Mouse (Mus musculus) kidney, embryonic 15.5 days (tissue): ENCODE measurements at regions not wholly inside any gene's neighbourhood (a gene's known extent, or its start where the extent isn't known, plus 50 kb on each side); places are given as distances from the start of the nearest gene placed in this dataset.
"Not testable (repeated sequence)": the region's sequence is repeated elsewhere in the genome, so short reads cannot be mapped to it uniquely, and the experiment has no call there.

Experiments
- ATAC-seq: fragments of 200-750 bp; cut with Nextera tagmentation; replicated peaks from 2 replicates; pipeline ENCODE4 v1.8.0; 2017; ENCODE audit warnings: moderate TSS enrichment; ENCODE audit not compliant: low FRiP score
- H3K27ac ChIP-seq: fragments of 300-500 bp; sonication (generic); 2 replicates; pipeline ENCODE4 v1.5.1; 2015; ENCODE audit warnings: mild to moderate bottlenecking, inconsistent platforms
- H3K27me3 ChIP-seq: fragments of 300-500 bp; sonication (generic); 2 replicates; pipeline ENCODE4 v1.6.1; 2015; ENCODE audit warnings: inconsistent platforms
- H3K36me3 ChIP-seq: fragments of 300-500 bp; sonication (generic); 2 replicates; pipeline ENCODE4 v1.6.1; 2015; ENCODE audit warnings: inconsistent platforms
- H3K4me1 ChIP-seq: fragments of 300-500 bp; sonication (generic); 2 replicates; pipeline ENCODE4 v1.6.1; 2015; ENCODE audit warnings: inconsistent platforms
- H3K4me2 ChIP-seq: fragments of 300-500 bp; sonication (generic); 2 replicates; pipeline ENCODE4 v1.6.1; 2015; ENCODE audit warnings: moderate library complexity, mild to moderate bottlenecking, inconsistent platforms
- H3K4me3 ChIP-seq: fragments of 300-500 bp; sonication (generic); replicated peaks from 2 replicates; pipeline ENCODE4 v1.5.1; 2015; ENCODE audit warnings: mild to moderate bottlenecking, inconsistent platforms
- H3K9ac ChIP-seq: fragments of 300-500 bp; sonication (generic); 2 replicates; pipeline ENCODE4 v1.6.1; 2015; ENCODE audit warnings: mild to moderate bottlenecking, inconsistent platforms
- H3K9me3 ChIP-seq: fragments of 300-500 bp; sonication (generic); replicated peaks from 2 replicates; pipeline ENCODE4 v1.6.1; 2016; ENCODE audit warnings: inconsistent platforms
- WGBS: fragments of 180-500 bp; shearing (Covaris S2); methylation state at CpG from one replicate; pipeline ENCODE4 v1.1.7; 2015; ENCODE audit warnings: mixed read lengths; 5-methylcytosine and 5-hydroxymethylcytosine counted together

- not testable (repeated sequence) for H3K9ac ChIP-seq, H3K27ac ChIP-seq, H3K27me3 ChIP-seq, H3K4me1 ChIP-seq, H3K4me2 ChIP-seq, H3K4me3 ChIP-seq, ATAC-seq, H3K9me3 ChIP-seq, H3K36me3 ChIP-seq
- 100% methylated on average over 15 of the region's 18 CpGs for WGBS
These were observed 166.9 kb upstream of the Thumpd2 start for GRCm38 (mm10) chr17:81231771-81232170.

- no peak overlapping the region for H3K27ac ChIP-seq
- H3K9ac ChIP-seq: no peak overlapping the region
- no peak for ATAC-seq
- no peaks in the 10 kb centered on the region for H3K9me3 ChIP-seq
- no peaks in the 10 kb centered on the region for H3K36me3 ChIP-seq
- H3K4me1 ChIP-seq: no peaks in the 10 kb centered on the region
- no peak overlapping the region for H3K4me2 ChIP-seq
- H3K4me3 ChIP-seq: no peak overlapping the region
- no peaks in the 10 kb centered on the region for H3K27me3 ChIP-seq
These were observed 160.4 kb upstream of the Thumpd2 start for GRCm38 (mm10) chr17:81225281-81225680.

DNA sequence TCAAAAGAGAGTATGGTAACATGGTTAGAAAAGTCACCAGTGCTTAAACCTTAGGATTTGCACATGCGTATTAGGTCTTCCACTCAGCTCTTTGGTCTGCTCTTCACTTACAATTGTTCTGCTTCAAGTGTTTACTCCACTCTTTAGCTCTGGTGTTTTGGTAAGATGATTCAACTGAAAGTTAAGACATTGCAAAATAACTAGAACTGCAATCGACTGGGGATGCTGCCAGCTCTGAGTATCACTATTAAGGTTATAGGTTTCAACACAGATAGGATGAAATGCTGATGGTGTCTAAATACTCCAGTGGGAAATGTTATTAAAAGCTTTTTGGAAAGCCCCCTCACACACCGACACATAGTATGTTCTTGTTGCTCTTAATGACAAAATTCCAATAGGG is 156.6 kb upstream of the Thumpd2 start:
- Histone ChIP-seq H3K27ac (no peak overlapping the region), H3K9me3 (no peaks in the 10 kb centered on the region), H3K27me3 (no peaks in the 10 kb centered on the region), H3K36me3 (no peaks in the 10 kb centered on the region), H3K9ac (no peak overlapping the region), H3K4me3 (no peak overlapping the region), H3K4me1 (no peaks in the 10 kb centered on the region), H3K4me2 (no peak overlapping the region)
- WGBS: 91% methylated on average over 3 of the region's 3 CpGs
- ATAC-seq: no peak

DNA sequence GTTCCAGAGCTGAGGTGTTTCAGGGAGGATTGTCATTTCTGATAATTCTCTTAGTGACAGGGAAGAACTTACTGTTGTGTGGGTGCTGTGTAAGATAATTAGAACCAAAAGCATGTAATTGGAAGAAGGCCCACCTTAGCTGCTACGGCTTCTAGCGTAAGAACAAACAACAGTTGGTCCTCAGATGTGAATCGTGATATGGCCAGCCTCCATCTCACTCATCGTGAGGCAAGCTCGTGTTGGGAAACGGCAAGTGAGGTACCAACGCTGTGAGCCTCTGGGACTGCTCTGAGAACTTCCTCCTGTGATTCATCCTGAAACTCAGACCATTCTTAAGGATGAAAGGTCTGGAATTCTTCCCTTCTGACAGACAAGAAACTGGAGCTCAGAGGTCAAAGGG is 150.0 kb upstream of the Thumpd2 start:
- Histone ChIP-seq H3K4me1 (no peaks in the 10 kb centered on the region), H3K4me3 (no peak overlapping the region), H3K36me3 (no peaks in the 10 kb centered on the region), H3K27ac (no peak overlapping the region), H3K4me2 (no peak overlapping the region), H3K9ac (no peak overlapping the region), H3K27me3 (no peaks in the 10 kb centered on the region), H3K9me3 (no peaks in the 10 kb centered on the region)
- no peak for ATAC-seq
- WGBS: 84% methylated on average over 7 of the region's 7 CpGs

DNA sequence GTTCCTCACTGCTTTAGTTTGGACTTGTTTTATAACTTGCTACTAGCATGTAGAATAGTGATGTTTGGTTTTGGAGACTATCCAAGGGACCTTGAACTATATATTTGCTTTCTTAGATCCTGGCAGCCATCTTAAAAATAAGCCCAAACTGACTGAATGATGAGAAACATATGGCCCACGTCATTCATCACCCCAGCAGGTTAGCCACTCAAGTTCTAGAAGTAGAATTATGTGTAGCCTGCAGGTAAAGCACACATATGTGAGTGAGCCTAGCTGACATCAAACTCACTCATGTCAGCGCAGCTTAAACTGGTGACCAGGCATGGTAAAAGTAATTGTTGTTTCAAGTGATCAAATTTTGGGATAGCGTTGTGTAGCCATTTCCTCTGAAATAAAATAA is 147.2 kb upstream of the Thumpd2 start:
- ATAC-seq: no peak
- Histone ChIP-seq H3K4me2 (no peak overlapping the region), H3K4me1 (no peaks in the 10 kb centered on the region), H3K27ac (no peak overlapping the region), H3K36me3 (no peaks in the 10 kb centered on the region), H3K9ac (no peak overlapping the region), H3K4me3 (no peak overlapping the region), H3K9me3 (0 out of 2 replicates have a peak, but pooled peaks cover under 1% of the 10 kb centered on the region), H3K27me3 (no peaks in the 10 kb centered on the region)
- 68% methylated on average over 3 of the region's 3 CpGs for WGBS

DNA sequence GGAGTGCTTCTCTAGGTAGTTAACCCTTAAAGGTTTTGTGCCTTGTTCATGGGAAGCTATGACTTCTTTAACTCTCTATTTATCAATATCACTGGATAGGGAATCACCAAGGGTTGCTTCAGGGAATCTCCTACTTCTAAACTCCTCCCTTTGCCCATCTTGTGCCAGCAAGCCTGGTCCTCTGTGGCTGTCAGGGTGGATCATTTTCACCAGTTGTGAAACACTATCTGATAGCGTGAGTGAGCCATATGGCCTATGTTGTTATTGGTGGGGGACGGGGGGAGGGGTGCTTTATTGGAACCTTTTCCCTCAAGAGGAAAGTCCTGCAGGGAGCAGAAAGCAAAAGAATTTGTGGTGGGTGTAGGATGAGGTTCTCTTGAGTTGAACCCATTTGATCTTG is 145.5 kb upstream of the Thumpd2 start:
- Histone ChIP-seq H3K4me1 (no peaks in the 10 kb centered on the region), H3K9ac (no peak overlapping the region), H3K27me3 (no peaks in the 10 kb centered on the region), H3K36me3 (no peaks in the 10 kb centered on the region), H3K9me3 (0 out of 2 replicates have a peak, but pooled peaks cover 8% of the 10 kb centered on the region), H3K4me2 (no peak overlapping the region), H3K27ac (no peak overlapping the region), H3K4me3 (no peak overlapping the region)
- ATAC-seq: no peak
- 67% methylated on average over 2 of the region's 2 CpGs for WGBS

DNA sequence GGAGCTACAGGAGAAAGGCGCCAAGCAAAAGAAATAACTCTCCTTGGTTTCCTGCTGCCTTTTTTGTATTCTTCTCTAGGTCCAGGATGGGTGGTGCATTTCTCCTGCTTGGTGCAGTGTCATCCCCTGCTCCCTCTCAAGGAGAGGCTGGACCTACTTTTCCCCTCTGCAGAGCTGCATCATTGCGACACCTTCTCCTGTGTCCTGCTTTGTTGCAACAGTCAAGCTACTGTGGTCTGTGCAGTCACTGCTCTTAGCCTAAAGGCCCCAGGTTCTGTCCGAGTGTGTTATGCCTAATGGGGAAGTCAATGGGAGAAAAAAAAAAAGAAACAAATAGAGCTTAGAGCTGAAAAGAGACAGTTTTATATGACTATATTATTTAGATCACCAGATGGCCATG is 144.4 kb upstream of the Thumpd2 start:
- Histone ChIP-seq H3K36me3 (no peaks in the 10 kb centered on the region), H3K27me3 (no peaks in the 10 kb centered on the region), H3K9ac (no peak overlapping the region), H3K9me3 (0 out of 2 replicates have a peak, but pooled peaks cover 8% of the 10 kb centered on the region), H3K4me3 (no peak overlapping the region), H3K4me2 (no peak overlapping the region), H3K4me1 (no peaks in the 10 kb centered on the region), H3K27ac (no peak overlapping the region)
- WGBS: 87% methylated on average over 3 of the region's 3 CpGs
- no peak for ATAC-seq

GRCm38 (mm10) chr17:81201052-81201451 is 136.2 kb upstream of the Thumpd2 start:
- Histone ChIP-seq H3K4me2 (peak overlapping the region; percentile 28; the same call in 1 of the 2 replicates), H3K4me3 (no peak overlapping the region), H3K9me3 (no peaks in the 10 kb centered on the region), H3K27ac (no peak overlapping the region), H3K4me1 (peaks cover 13% of the 10 kb centered on the region), H3K36me3 (no peaks in the 10 kb centered on the region), H3K9ac (no peak overlapping the region), H3K27me3 (no peaks in the 10 kb centered on the region)
- WGBS: 15% methylated on average over 8 of the region's 8 CpGs
- peak; percentile 62 for ATAC-seq

DNA sequence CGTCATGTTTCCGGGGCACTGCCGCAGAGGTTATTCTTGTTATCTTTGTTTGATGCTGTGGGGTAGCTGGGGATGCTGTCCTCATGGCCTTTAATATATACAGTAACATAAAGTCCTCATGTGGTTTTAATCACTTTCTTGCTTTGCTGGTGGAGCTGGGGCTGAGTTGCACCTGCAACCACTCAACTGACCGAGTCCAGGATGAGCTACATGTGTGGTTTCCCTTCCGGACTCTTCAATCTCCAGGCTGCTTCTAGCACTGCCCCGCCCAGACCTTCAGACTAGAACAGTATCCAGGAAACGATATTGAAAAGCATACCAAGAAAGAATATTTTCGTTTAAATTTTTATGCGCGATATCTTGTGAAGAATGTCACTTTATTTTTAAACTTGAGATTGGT is 129.1 kb upstream of the Thumpd2 start:
- WGBS: 84% methylated on average over 10 of the region's 10 CpGs
- Histone ChIP-seq H3K9me3 (no peaks in the 10 kb centered on the region), H3K4me2 (no peak overlapping the region), H3K36me3 (no peaks in the 10 kb centered on the region), H3K27me3 (no peaks in the 10 kb centered on the region), H3K9ac (no peak overlapping the region), H3K4me1 (peaks cover 5% of the 10 kb centered on the region; the same call in 1 of the 2 replicates), H3K4me3 (no peak overlapping the region), H3K27ac (no peak overlapping the region)
- ATAC-seq: no peak

DNA sequence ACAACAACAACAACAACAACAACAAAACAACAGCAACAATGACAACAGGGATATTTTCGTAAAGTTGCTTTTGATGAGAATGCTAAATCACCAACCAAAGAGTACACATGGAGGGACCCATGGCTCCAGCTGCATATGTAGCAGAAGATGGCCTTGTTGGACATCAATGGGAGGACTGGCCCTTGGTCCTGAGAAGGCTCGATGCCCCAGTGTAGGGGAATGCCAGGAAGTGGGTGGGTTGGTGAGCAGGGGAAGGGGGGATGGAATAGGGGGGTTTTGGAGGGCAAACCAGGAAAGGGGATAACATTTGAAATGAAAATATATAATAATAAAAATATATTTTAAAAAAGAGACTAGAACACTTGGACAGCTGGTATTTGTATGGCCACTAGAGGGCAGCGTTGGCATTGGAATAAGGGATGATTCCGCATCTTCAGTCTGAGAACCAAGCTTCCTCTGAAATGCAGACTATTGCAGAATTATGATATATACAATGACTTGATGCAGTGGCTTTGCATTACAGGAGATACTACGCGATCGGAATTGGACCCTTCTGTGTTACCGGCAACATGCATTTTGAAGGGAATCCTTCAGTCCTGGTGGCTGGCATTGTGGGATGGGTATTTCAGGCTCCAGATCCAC is 128.5 kb upstream of the Thumpd2 start:
- H3K9me3 ChIP-seq: no peaks in the 10 kb centered on the region
- no peaks in the 10 kb centered on the region for H3K36me3 ChIP-seq
- H3K9ac ChIP-seq: no peak overlapping the region
- H3K4me2 ChIP-seq: no peak overlapping the region
- H3K27ac ChIP-seq: no peak overlapping the region
- WGBS: 40% methylated on average over 8 of the region's 8 CpGs
- peaks cover 5% of the 10 kb centered on the region; the same call in 1 of the 2 replicates for H3K4me1 ChIP-seq
- no peak for ATAC-seq
- H3K27me3 ChIP-seq: no peaks in the 10 kb centered on the region
- H3K4me3 ChIP-seq: no peak overlapping the region

GRCm38 (mm10) chr17:81189996-81190395 is 125.1 kb upstream of the Thumpd2 start:
- Histone ChIP-seq H3K27me3 (no peaks in the 10 kb centered on the region), H3K27ac (no peak overlapping the region), H3K4me1 (no peaks in the 10 kb centered on the region), H3K4me2 (no peak overlapping the region), H3K9me3 (no peaks in the 10 kb centered on the region), H3K4me3 (no peak overlapping the region), H3K9ac (no peak overlapping the region), H3K36me3 (no peaks in the 10 kb centered on the region)
- WGBS: 56% methylated on average over 4 of the region's 4 CpGs
- peak; percentile 58 for ATAC-seq

DNA sequence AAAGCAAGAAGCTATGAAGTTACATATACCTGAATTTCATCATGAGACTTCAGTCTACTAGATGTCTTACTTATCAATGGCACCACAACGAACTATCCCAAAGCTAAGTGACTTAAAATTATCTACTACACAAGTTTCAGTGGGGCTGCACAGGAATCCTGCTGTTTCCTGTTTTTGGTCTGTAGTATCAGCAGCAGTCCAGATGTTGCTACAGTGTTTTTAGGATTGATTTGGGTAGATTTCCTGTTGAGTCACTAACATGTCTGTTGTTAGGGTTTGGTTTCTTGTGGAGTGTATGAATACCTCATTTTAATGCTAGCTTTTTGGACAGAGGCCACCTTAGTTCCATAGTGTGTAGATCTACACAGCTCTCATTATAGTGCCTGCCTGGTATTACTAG is 120.8 kb upstream of the Thumpd2 start:
- no peaks in the 10 kb centered on the region for H3K4me1 ChIP-seq
- H3K9me3 ChIP-seq: no peaks in the 10 kb centered on the region
- H3K27me3 ChIP-seq: no peaks in the 10 kb centered on the region
- H3K4me3 ChIP-seq: no peak overlapping the region
- no peak overlapping the region for H3K4me2 ChIP-seq
- 72% methylated on average over 1 of the region's 1 CpGs for WGBS
- ATAC-seq: no peak
- no peak overlapping the region for H3K27ac ChIP-seq
- no peaks in the 10 kb centered on the region for H3K36me3 ChIP-seq
- H3K9ac ChIP-seq: no peak overlapping the region

GRCm38 (mm10) chr17:81180813-81181424 is 116.0 kb upstream of the Thumpd2 start:
- no peaks in the 10 kb centered on the region for H3K9me3 ChIP-seq
- H3K4me1 ChIP-seq: no peaks in the 10 kb centered on the region
- H3K4me2 ChIP-seq: no peak overlapping the region
- no peak overlapping the region for H3K9ac ChIP-seq
- H3K36me3 ChIP-seq: no peaks in the 10 kb centered on the region
- no peak for ATAC-seq
- H3K27me3 ChIP-seq: no peaks in the 10 kb centered on the region
- WGBS: 87% methylated on average over 8 of the region's 8 CpGs
- no peak overlapping the region for H3K27ac ChIP-seq
- H3K4me3 ChIP-seq: no peak overlapping the region
